Mouse (Mus musculus): ENCODE results near the gene Rwdd1.

The Rwdd1 gene

GRCm38 (mm10) chr10:34019302-34020075 is at the start of gene Rwdd1:
Rwdd1 (minus strand) TSS chr10:34019624.
- TF ChIP-seq GATA4 (IDR thresholded peaks at IDR 0.05; ENCODE audit: insufficient replicate concordance, low read length), result peak; percentile 65; the same call in 1 of the 2 replicates

- TF ChIP-seq GATA4 (IDR thresholded peaks at IDR 0.05; ENCODE audit: insufficient replicate concordance, low read length), result no peak
Observed at GRCm38 (mm10) chr10:34066591-34066990, 47.2 kb upstream of the Rwdd1 start.

- TF ChIP-seq GATA4 (IDR thresholded peaks at IDR 0.05; ENCODE audit: insufficient replicate concordance, low read length), result no peak
Observed at GRCm38 (mm10) chr10:34053987-34054386, 34.6 kb upstream of the Rwdd1 start.

GRCm38 (mm10) chr10:34044210-34044609 is 24.8 kb upstream of the Rwdd1 start, which contains the start of gene Calhm4:
Calhm4 (minus strand) TSS chr10:34044310.
- no peak for TF ChIP-seq GATA4 (IDR thresholded peaks at IDR 0.05; ENCODE audit: insufficient replicate concordance, low read length)

- TF ChIP-seq GATA4 (IDR thresholded peaks at IDR 0.05; ENCODE audit: insufficient replicate concordance, low read length), result no peak
Observed at GRCm38 (mm10) chr10:34037401-34037800, 18.0 kb upstream of the Rwdd1 start, which contains the start of gene Trappc3l. Trappc3l (plus strand) TSS chr10:34037597.

GRCm38 (mm10) chr10:34036587-34036986 is 17.2 kb upstream of the Rwdd1 start:
- TF ChIP-seq GATA4 (IDR thresholded peaks at IDR 0.05; ENCODE audit: insufficient replicate concordance, low read length), result no peak

- TF ChIP-seq GATA4 (IDR thresholded peaks at IDR 0.05; ENCODE audit: insufficient replicate concordance, low read length), result no peak
Observed at GRCm38 (mm10) chr10:34033630-34034305, 14.3 kb upstream of the Rwdd1 start.

GRCm38 (mm10) chr10:34030322-34030721 is 10.9 kb upstream of the Rwdd1 start:
- no peak for TF ChIP-seq GATA4 (IDR thresholded peaks at IDR 0.05; ENCODE audit: insufficient replicate concordance, low read length)

GRCm38 (mm10) chr10:34018746-34019301 is 600 bp downstream of the Rwdd1 start:
- no peak for TF ChIP-seq GATA4 (IDR thresholded peaks at IDR 0.05; ENCODE audit: insufficient replicate concordance, low read length)

- no peak for TF ChIP-seq GATA4 (IDR thresholded peaks at IDR 0.05; ENCODE audit: insufficient replicate concordance, low read length)
Observed at GRCm38 (mm10) chr10:34013241-34013640, 6.2 kb downstream of the Rwdd1 start.

GRCm38 (mm10) chr10:34012581-34012980 is 6.8 kb downstream of the Rwdd1 start:
- TF ChIP-seq GATA4 (IDR thresholded peaks at IDR 0.05; ENCODE audit: insufficient replicate concordance, low read length), result no peak

- TF ChIP-seq GATA4 (IDR thresholded peaks at IDR 0.05; ENCODE audit: insufficient replicate concordance, low read length), result no peak
Observed at GRCm38 (mm10) chr10:33998397-33998796, 21.0 kb downstream of the Rwdd1 start.

- no peak for TF ChIP-seq GATA4 (IDR thresholded peaks at IDR 0.05; ENCODE audit: insufficient replicate concordance, low read length)
Observed at GRCm38 (mm10) chr10:33986771-33987170, 32.7 kb downstream of the Rwdd1 start.

- TF ChIP-seq GATA4 (IDR thresholded peaks at IDR 0.05; ENCODE audit: insufficient replicate concordance, low read length), result no peak
Observed at GRCm38 (mm10) chr10:33974781-33975494, 44.5 kb downstream of the Rwdd1 start.

GRCm38 (mm10) chr10:33952509-33952908 is 66.9 kb downstream of the Rwdd1 start:
- no peak for TF ChIP-seq GATA4 (IDR thresholded peaks at IDR 0.05; ENCODE audit: insufficient replicate concordance, low read length)

All from liver, adult (tissue).